Mouse (Mus musculus) frontal cortex, adult (tissue): ENCODE data around the gene Slc24a3.
A peak's percentile ranks its signal among the peaks of the same experiment; 100 is the strongest.

Experiments
- ATAC-seq: cut with Nextera tagmentation; 2 replicates; pipeline ENCODE4 v1.9.2; 2017; ENCODE audit warnings: mild to moderate bottlenecking, moderate library complexity, mixed read lengths; ENCODE audit not compliant: low TSS enrichment

Gene Slc24a3

GRCm38 (mm10) chr2:145358236-145358942 lies 190.8 kb downstream of the Slc24a3 start:
- no peak for ATAC-seq

DNA sequence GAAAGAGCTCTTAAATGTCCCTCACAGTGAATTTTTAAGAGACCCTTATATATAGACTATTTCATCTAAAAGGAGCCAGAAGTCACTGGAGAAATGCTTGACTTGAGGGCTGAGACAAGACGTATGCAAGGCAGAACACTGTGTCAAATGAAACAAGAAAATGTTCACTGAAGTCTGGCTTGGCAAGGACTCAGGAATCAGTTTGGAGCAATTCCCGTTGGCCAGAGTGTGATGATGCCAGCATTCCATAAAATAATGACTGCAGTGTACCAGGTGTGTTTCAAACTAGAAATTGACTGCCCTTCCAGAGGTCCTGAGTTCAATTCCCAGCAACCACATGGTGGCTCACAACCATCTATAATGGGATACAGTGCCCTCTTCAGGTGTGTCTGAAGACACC lies 196.1 kb downstream of the Slc24a3 start:
- no peak for ATAC-seq

DNA sequence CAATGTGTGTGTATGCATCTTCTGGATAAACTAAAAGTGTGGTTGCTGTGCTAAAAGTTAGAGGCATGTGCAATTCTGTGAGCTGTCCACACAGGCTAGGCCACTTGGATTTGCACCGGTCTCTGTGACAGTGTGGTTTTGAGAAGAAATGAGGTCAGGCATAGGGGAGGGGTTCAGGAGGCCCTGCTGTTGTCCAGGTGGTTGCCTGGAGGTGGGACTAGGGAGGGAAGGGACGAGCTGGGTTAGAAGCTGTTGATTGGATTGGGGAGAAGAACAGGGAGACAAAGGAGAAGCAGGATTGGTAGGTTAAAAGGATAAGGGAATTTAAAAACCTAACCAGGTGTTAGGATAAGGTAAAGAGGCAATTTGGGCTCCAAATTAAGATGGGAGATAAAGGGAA lies 201.1 kb downstream of the Slc24a3 start:
- no peak for ATAC-seq

GRCm38 (mm10) chr2:145370795-145371194 lies 203.2 kb downstream of the Slc24a3 start:
- ATAC-seq, result no peak

GRCm38 (mm10) chr2:145373803-145374202 lies 206.2 kb downstream of the Slc24a3 start:
- no peak for ATAC-seq

GRCm38 (mm10) chr2:145382908-145383770 lies 215.6 kb downstream of the Slc24a3 start:
- peak; percentile 89 for ATAC-seq

DNA sequence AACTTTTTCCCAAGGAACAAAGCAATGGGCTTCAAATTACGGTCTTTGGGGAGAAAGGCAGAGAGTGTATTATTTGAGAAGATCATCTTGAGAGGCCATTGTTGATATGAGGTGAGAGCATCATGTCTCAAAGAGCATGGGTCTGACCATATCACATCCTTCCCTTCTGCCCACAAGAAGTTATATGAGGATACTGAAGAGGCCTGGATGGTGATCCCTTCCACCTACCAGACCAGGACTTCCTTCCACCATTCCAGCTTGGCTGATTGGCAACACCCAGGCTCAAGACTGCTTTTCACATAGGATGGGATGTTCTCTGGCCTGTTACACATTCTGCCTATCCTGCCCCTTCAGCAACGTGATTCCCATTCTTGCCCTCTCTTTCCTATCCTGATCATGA lies 216.7 kb downstream of the Slc24a3 start:
- ATAC-seq, result no peak

- ATAC-seq, result no peak
Observed at GRCm38 (mm10) chr2:145385220-145385619, 217.7 kb downstream of the Slc24a3 start.

DNA sequence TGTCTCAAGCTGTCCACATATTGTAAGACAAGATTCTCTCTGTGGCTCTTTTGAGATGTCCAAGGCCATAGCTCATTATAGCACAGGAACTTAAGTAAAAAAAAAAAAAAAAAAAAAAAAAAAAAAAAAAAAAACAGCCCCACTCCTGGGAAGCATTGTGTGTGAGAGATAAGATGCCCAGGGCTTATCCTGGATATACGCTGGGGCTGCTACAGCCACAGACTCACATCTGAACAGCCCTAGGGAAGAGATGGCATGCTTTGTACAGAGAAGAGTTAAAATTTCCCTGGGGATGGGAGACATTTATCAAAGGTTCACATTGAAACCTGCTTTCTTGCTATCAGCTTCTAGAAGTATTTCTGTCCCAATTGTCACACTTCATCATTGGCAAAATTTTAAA lies 218.2 kb downstream of the Slc24a3 start:
- ATAC-seq, result no peak

DNA sequence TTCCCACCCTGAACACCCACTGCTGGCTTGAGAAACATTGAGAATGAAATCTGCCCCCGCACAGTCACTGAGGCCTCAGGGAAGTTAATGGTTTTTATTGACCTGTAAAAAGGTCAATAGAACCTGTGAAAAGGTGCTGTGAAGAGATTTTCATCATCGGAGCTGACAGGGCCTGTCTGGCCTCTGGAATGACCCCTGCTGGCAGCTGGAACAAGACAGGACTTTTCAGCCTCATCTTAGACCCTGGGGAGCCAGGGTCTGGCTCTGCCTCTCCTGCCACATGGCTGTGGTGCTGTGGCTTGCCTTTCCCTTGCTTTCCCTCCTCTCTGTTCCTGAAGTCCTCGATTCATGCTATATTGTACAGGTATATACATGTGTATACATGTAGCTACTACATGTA lies 228.2 kb downstream of the Slc24a3 start:
- no peak for ATAC-seq

DNA sequence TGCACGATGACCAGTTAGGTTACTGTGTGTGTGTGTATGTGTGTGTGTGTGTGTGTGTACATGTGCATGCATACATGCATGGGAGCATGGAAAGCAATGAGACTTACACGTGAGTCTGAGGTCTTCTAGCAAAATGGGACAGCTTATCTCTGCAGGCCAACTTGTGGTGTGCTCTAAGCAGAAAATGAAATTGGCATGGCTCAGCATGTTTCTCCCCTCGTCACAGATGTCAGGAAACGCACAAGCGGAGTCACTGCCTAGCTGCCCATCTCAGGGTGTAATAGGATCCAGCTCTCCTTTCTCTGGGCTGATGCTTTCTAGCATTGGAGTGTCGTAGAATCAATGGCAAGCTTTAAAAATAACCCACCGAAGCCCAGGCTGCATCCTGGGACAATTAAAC lies 229.0 kb downstream of the Slc24a3 start:
- no peak for ATAC-seq

DNA sequence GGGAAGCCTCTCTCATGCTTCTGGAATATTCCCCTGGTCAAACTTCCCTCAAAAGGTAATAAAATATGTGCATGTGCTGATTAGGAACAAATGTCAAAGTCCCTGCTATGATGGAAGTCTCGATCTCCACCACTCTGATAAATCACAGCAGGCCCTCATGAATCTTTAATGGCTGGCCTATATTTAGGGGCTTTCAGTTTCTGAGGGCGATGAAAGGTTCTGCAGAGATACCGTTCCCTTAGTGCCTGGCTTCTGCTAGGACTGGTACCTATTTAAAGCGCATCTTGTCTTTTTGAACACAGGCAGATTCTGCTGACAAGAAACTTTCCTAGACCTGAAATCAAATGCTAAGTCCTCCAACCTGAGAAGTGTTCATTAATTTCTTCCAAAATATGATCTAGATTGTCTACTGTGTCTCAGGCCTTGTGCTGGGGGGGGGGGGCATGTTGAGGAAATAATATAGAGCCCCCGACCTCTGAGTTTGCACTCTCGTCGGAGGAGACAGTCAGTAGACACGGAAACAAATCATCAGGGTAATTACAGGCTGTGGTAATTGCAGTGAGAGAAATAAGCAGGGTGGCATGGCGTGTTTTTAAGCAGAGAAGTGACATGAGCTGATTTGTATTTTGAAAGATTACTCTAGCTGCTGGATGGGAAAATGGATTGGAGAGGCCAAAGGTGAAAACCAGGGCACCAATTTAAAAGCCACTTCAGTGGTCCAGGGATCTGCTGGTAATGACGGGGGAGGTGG lies 230.1 kb downstream of the Slc24a3 start:
- ATAC-seq, result peak; percentile 57

DNA sequence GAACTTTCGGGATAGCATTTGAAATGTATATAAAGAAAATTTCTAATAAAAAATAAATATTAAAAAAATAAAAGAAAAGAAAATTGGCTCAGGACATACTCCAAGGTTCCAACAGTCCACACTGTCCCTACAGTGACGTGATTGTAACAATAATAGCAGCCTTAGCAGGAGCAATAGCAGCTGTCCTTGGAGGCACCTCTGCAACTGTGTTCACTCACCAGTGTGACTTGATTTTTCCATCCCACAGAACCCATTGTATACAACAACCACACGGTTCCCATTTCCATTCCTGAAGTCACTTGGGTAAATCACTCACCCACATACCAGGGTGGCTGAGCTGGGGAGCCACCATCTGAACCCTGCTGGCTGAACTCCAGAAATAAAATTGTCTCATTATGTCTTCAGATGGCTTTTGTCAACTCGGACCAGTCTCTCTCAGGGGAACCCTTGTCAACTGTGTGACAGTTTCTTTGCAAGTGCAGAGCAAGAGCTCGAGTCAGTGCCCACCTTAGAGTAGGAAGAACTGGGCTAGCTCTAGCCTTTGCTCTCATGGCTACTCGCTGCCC lies 233.8 kb downstream of the Slc24a3 start:
- no peak for ATAC-seq

DNA sequence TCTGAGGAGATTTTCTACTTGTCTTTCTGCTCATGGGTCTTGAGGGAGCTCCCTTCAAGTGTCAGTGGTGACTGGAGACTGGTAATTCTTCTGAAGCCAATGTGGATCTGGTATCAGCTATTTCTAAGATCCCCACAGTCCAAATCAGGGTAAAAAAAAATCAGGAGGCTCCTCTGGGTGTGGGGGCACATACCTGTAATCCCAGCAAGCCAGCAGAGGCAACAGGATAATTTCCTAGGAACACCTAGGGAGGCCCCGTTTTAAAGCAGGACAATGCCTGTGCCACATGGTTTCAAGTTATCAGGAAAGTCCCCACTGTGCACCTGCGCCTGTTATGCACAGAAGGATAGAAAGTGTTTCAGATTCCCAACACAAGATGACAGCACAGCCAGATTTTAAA lies 234.4 kb downstream of the Slc24a3 start:
- no peak for ATAC-seq

DNA sequence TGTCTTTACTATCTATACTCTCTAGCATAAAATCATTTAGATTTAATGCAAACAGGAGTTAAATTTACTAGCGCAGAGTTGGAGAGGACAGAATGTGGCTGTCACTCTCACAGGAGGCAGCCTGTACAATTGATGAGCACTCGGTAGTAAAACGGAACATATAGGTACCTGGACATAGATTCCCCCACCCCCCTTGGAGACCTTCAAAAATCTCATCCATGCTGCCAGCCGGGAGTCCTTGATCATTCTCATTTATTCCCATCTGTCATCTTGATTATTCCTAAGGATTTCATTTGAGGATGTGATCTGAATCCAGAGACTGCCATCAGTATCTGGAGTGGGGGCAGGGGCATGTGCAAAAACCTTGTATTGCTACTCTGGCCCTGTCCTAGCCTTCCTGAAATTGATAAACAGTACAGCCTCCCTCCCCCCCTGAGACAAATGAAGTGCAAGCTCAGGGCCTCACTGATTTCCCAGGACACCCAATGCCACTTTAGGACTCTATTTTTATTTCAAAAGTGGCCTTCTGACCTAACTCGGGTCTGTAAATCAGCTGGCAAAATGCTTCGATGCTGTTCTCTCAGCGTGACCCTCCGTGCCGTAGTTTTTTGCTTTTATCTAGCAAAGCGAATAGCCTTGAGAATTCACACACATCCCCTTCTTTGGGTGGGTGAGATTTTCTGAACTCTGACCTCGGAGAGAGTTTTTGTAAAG lies 237.4 kb downstream of the Slc24a3 start:
- ATAC-seq, result no peak

DNA sequence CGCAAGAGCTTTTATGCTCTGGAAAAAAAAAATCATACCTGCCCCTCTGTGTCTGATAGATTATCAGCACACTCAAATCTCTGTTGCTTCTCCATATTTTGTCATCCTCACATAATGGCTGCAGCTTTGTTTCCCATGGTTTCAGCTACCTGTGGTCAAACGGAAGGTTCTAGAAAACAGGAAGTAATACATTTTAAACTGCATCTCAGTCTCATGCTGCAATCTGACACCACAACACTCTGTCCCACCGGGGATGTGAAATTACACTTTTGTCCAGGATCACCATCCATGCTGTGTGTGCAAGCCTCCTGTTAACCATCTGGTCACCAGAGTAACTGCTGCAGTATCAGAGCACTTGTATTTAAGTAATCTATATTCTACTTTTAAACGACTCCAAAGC lies 238.2 kb downstream of the Slc24a3 start:
- no peak for ATAC-seq

GRCm38 (mm10) chr2:145417738-145418137 lies 250.2 kb downstream of the Slc24a3 start:
- peak; percentile 73 for ATAC-seq

GRCm38 (mm10) chr2:145419078-145419477 lies 251.5 kb downstream of the Slc24a3 start:
- no peak for ATAC-seq

- no peak for ATAC-seq
Observed at GRCm38 (mm10) chr2:145420967-145421888, 253.7 kb downstream of the Slc24a3 start.

DNA sequence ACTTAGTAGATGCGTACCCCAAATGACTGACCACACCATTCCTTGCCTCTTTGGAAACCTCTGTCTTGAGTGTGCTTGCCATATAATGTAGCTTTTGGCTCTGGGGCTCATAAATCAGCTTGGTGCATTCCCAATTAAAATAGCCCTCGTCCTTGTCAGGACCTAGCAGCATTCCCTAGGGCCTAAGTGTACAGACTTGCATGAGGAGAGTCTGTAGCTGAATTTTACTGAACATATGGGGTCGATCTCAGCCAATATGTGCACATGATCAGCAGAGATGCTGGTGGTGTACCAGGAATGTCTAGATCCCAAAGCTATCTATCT lies 254.3 kb downstream of the Slc24a3 start:
- no peak for ATAC-seq

- ATAC-seq, result no peak
Observed at GRCm38 (mm10) chr2:145429982-145430381, 262.4 kb downstream of the Slc24a3 start.
